Mouse (Mus musculus) liver, adult 2 months (tissue): ENCODE results near the gene Wdr3. TPM values are rescaled to one million over a fixed set of nuclear protein-coding genes. Genes with fewer than 3 reads are reported as not detected.

Source experiments
- DNase-seq: peaks from one replicate; pipeline ENCODE4 v3.0.0-alpha.2; 2011; ENCODE audit warnings: low read depth, low spot score; ENCODE audit errors: extremely low read depth
- H3K27ac ChIP-seq: fragments of 200-500 bp; replicated peaks from 2 replicates; pipeline ENCODE4 v1.5.1; 2012; ENCODE audit warnings: low read depth, mild to moderate bottlenecking, control low read depth, inconsistent platforms, low read length; ENCODE audit not compliant: insufficient read depth
- H3K27me3 ChIP-seq: fragments of 200-500 bp; 2 replicates; pipeline ENCODE4 v1.6.1; 2012; ENCODE audit warnings: mild to moderate bottlenecking, moderate library complexity, low read length, inconsistent platforms; ENCODE audit not compliant: control insufficient read depth, insufficient read depth
- H3K36me3 ChIP-seq: fragments of 200-500 bp; 2 replicates; pipeline ENCODE4 v1.6.1; 2012; ENCODE audit warnings: low read length, inconsistent platforms; ENCODE audit not compliant: control insufficient read depth, insufficient read depth
- H3K4me1 ChIP-seq: fragments of 200-500 bp; 2 replicates; pipeline ENCODE4 v1.6.1; 2011; ENCODE audit warnings: low read length; ENCODE audit not compliant: control insufficient read depth, insufficient read depth
- H3K4me3 ChIP-seq: fragments of 200-500 bp; 2 replicates; pipeline ENCODE4 v1.5.1; 2011; ENCODE audit warnings: low read depth, mild to moderate bottlenecking, control low read depth, low read length, moderate library complexity; ENCODE audit not compliant: insufficient read depth
- H3K79me2 ChIP-seq: fragments of 200-500 bp; 2 replicates; pipeline ENCODE4 v1.6.1; 2012; ENCODE audit warnings: inconsistent platforms, mild to moderate bottlenecking, low read length, moderate library complexity; ENCODE audit not compliant: control insufficient read depth, insufficient read depth
- H3K9ac ChIP-seq: fragments of 200-500 bp; 2 replicates; pipeline ENCODE4 v1.6.1; 2012; ENCODE audit warnings: low read depth, mild to moderate bottlenecking, control low read depth, inconsistent platforms, low read length
- CTCF ChIP-seq: fragments of 200-500 bp; IDR thresholded peaks from 2 replicates; pipeline ENCODE4 v1.5.1; 2011; ENCODE audit warnings: low read depth, low read length, control low read depth
- POLR2A ChIP-seq: fragments of 200-500 bp; IDR thresholded peaks from 2 replicates; pipeline ENCODE4 v1.6.1; 2011; ENCODE audit warnings: low read length, control low read depth; ENCODE audit not compliant: insufficient read depth; ENCODE audit errors: extremely low read depth
- WGBS: fragments of 180-500 bp; shearing (Covaris S2); methylation state at CpG from one replicate; pipeline ENCODE4 v1.1.7; 2018; 5-methylcytosine and 5-hydroxymethylcytosine counted together
- polyA plus RNA-seq: library from polyadenylated mRNA; depleted of rRNA; stranded (reverse); fragments of >200 nt; gene quantifications from 2 replicates; pipeline ENCODE4 v1.2.3, GENCODE M21; 2012
- total RNA-seq: library from RNA; depleted of rRNA; stranded (reverse); fragments of >200 nt; gene quantifications from 2 replicates; pipeline ENCODE4 v1.2.3, GENCODE M21; 2014

Wdr3 gene
- total and polyA plus RNA-seq, 2 experiments, result 5.6 to 10.4 TPM

DNA sequence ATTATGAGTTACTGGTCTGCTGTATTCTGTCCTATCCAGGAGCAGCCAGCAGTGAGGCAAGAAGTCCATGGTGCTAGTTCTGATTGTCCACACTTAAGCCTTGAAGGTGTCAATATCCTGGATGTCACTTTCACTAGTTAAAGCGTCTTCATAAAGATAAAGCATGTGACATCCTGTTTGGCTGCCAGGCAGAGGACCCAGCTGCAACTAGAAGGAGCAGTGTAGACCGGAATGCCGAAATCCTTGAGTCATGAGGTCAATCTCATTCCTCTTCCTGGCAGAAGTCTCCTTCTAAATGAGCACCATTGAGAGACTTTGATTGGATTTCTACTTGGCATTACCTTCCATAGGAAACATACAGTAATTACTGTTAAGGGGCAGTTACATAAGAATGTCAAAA, 18.3 kb upstream of the Wdr3 start:
- 78% methylated on average over 3 of the region's 3 CpGs for WGBS
- H3K4me3 ChIP-seq, result no peak overlapping the region
- H3K9ac ChIP-seq, result no peak overlapping the region
- H3K27me3 ChIP-seq, result no peaks in the 10 kb centered on the region
- no peak for DNase-seq
- no peak overlapping the region for H3K27ac ChIP-seq
- peaks cover 69% of the 10 kb centered on the region for H3K36me3 ChIP-seq
- peaks cover 2% of the 10 kb centered on the region; the same call in 1 of the 2 replicates for H3K79me2 ChIP-seq
- no peak for TF ChIP-seq POLR2A
- TF ChIP-seq CTCF, result no peak
- no peaks in the 10 kb centered on the region; the same call in none of the 2 replicates for H3K4me1 ChIP-seq

DNA sequence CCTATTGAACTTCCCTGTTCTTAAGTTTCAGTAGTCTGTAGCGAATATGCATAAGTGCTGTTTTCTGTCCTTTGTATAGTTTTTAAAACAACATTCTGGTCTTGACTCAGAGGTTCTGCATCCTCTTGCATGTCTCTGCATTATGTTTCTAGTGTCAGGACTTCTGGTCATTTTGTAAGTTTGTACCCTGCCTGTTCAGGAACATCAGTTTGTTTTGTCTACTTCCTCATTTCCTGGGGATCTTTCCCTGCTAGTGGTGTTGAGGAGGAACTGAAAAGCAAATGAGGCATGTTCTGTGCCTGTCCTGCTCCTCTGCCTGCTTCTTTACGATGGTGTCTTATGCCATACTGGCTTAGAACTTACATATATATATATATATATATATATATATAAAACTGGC, 13.8 kb upstream of the Wdr3 start:
- Histone ChIP-seq H3K4me1 (no peaks in the 10 kb centered on the region), H3K9ac (no peak overlapping the region), H3K79me2 (peaks cover 2% of the 10 kb centered on the region; the same call in 1 of the 2 replicates), H3K27ac (no peak overlapping the region), H3K4me3 (no peak overlapping the region), H3K36me3 (peaks cover 82% of the 10 kb centered on the region), H3K27me3 (no peaks in the 10 kb centered on the region)
- TF ChIP-seq CTCF, result no peak
- TF ChIP-seq POLR2A, result no peak
- DNase-seq, result peak; percentile 35
- WGBS, result 97% methylated on average over 2 of the region's 2 CpGs

DNA sequence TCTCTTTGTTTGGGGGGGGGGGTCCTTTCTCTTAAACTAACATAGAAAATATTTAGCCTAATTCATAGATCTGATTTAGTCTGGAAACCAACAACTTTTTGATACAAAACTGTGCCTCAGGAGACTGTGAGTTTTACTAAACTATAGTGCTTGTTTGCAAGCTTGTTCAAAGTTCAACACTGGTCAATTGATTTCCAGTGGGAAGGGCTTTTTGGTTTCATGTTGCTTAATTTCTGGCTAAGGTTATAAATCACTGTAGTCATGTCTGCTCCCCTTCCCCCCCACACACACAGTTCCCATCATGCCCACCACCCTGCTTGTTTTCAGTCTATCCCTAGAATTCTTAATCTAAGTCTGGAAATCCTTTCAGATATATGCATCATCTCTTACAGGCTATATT, 2.8 kb upstream of the Wdr3 start:
- Histone ChIP-seq H3K9ac (peak overlapping the region; percentile 33; the same call in 1 of the 2 replicates), H3K4me3 (no peak overlapping the region), H3K36me3 (peaks cover 21% of the 10 kb centered on the region), H3K79me2 (peaks cover 28% of the 10 kb centered on the region), H3K27me3 (no peaks in the 10 kb centered on the region), H3K4me1 (peaks cover 26% of the 10 kb centered on the region), H3K27ac (peak overlapping the region; percentile 90)
- TF ChIP-seq CTCF (no peak), POLR2A (no peak)
- DNase-seq, result peak; percentile 93

DNA sequence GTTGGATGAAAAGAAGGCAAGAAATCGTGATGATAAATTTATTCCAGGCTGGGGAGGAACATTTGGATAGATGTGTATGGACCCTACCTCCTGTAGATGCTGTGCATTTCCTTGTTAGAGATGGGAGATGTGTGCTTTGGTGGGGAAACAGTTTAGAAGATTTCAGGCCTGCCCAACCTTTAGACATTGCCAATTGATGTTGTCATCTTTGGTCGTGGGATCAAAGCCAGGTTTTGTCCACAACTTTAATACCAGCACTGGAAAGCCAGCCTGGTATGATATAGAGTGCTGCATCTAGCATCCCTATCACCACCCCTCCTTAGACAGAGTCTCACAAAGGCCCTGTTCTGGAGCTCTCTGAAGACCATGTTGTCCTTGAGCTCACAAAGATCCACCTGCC, 1.3 kb upstream of the Wdr3 start:
- Histone ChIP-seq H3K27ac (peak overlapping the region; percentile 66), H3K9ac (peak overlapping the region; percentile 47; the same call in 1 of the 2 replicates), H3K27me3 (no peaks in the 10 kb centered on the region), H3K4me1 (peaks cover 26% of the 10 kb centered on the region), H3K79me2 (peaks cover 28% of the 10 kb centered on the region), H3K4me3 (no peak overlapping the region; the same call in 1 of the 2 replicates), H3K36me3 (peaks cover 21% of the 10 kb centered on the region)
- 30% methylated on average over 2 of the region's 2 CpGs for WGBS
- TF ChIP-seq CTCF (no peak), POLR2A (no peak)
- DNase-seq, result peak; percentile 78

DNA sequence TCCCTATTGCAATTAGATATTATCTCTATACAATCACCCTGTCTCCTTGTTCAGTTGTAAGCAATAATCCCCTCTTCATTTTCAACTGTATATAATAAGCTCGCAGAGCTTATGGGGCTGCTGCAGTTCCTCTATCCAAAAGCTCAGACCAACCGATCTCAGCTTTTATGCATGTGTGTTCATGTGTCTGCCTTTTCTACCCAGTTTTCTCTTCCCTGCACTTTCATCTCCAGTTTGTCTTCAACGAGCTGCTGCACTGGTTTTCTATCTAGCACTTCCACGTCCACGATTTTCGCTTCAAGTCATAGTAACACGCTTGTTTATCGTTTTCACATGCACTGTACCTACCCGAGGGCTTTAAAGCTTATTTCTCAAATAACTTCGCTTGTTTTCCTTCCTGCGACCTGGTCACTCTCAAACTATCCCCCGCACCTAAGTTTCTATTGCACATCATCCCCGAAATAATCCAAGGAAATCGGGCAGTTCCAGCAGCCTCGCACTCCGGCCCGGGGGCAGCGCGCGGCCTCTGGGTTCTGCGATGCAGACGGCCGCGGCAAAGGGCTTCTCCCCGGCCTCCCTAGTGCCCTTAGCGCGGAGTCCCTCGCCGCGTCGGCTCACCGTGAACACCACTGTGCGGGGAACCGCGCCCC, 417 bp downstream of the Wdr3 start:
- no peak for DNase-seq
- Histone ChIP-seq H3K36me3 (peaks cover 25% of the 10 kb centered on the region), H3K27ac (peak overlapping the region; percentile 47; the same call in 1 of the 2 replicates), H3K9ac (peak overlapping the region; percentile 86), H3K79me2 (peaks cover 22% of the 10 kb centered on the region), H3K4me1 (peaks cover 24% of the 10 kb centered on the region), H3K4me3 (peak overlapping the region; percentile 82), H3K27me3 (no peaks in the 10 kb centered on the region)
- under 1% methylated on average over 35 of the region's 35 CpGs for WGBS
- no peak for TF ChIP-seq POLR2A
- no peak for TF ChIP-seq CTCF
